Mouse (Mus musculus) activated CD4-positive, CD25-positive, alpha-beta regulatory T cell, adult 4 months (primary cell): Measurements from ENCODE around the gene Esrra. TPM values are rescaled to one million over a fixed set of nuclear protein-coding genes. Genes with fewer than 3 reads are reported as not detected.
A peak's percentile ranks its signal among the peaks of the same experiment; 100 is the strongest.
"Not testable (repeated sequence)": the region's sequence is repeated elsewhere in the genome, so short reads cannot be mapped to it uniquely, and the experiment has no call there.

Source experiments
- ATAC-seq: one replicate; pipeline ENCODE4 v1.8.0; 2017
- polyA plus RNA-seq, 2 experiments: library from polyadenylated mRNA; unstranded; fragments of 100-300 nt; shearing (Covaris generic); gene quantifications; one replicate each; pipeline ENCODE4 v1.2.1; 2017

Esrra gene
- polyA plus RNA-seq, 2 experiments from 2014 or later, result 3.1 to 3.8 TPM

DNA sequence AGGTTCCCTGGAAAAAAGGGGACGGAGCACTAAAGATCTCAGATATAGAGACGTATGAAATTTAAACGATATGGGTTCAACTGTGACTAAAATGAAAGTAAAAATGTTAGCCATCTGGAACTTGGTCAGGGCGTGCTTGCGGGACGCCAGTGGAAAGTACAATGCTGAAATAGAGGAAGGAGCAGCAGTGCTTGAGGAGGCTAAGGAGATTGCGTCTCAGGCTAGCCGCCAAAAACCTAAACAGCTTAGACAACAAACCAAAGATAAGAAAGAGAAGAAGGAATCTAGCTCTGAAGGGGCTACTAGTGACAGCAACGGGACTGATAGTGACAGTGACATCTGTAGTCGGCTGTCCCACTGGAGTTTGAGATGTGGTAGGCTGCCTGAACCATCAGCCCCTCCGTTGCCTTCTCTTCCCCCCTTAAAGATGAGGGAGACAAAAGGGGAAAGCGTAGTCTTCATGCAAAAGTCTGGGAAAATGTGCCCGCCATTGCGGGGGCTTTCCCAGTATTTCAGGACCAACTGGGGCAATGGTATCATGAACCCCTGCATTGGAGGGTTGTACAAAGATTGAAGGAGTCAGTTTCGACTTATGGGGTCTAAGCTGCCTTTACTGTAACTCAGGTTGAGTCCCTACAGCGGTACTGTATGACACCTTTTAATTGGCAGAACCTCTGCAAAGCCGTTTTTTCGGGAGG is 25.9 kb downstream of the Esrra start:
- not testable (repeated sequence) for ATAC-seq

GRCm38 (mm10) chr19:6893731-6894451 is 27.7 kb downstream of the Esrra start:
- ATAC-seq, result no peak

DNA sequence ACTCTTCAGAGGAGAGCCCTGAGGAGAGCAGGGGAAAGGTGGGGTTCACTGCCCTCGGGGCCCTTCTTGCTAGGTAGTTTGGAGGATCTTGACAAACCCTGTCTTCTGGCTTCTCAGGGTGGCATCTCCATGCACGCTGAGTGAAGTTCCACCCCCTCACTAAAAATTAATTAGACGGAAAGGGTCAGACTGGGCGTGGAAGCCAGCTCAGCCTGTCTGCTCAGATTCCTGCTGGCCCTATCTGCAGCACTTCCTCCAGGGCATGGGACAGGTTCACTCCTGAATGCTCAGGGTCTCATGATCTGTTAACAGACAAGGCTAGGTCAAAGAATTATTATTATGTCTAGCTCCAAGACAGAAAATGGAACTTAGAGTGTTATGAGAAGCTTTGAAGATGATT is 29.1 kb downstream of the Esrra start:
- ATAC-seq, result no peak

GRCm38 (mm10) chr19:6877965-6878364 is 43.6 kb downstream of the Esrra start:
- ATAC-seq, result no peak

- ATAC-seq, result no peak
Measured at GRCm38 (mm10) chr19:6876799-6877198, 44.8 kb downstream of the Esrra start.

GRCm38 (mm10) chr19:6875834-6876233 is 45.8 kb downstream of the Esrra start:
- ATAC-seq, result no peak

- ATAC-seq, result no peak
Measured at GRCm38 (mm10) chr19:6874257-6874656, 47.4 kb downstream of the Esrra start.

DNA sequence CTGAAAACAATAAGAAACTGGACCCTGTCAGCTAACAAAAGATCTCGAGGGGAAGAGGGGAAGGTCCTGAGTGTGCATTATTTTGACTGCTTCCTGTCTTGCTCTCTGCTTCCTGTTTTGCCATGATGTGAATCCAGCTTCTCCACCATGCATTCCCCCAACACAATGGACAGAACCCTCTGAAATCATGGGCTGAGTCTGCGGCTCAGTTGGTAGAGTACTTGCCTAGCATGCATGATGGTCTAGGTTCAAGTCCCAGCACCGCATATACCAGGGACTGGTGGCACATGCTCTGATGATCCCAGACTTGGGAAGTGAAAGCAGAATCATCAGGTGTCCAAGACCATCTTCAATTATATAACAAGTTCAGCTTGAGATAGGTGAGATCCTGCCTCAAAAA is 48.9 kb downstream of the Esrra start:
- ATAC-seq, result no peak

GRCm38 (mm10) chr19:6871574-6872271 is 49.9 kb downstream of the Esrra start:
- peak; percentile 33 for ATAC-seq

DNA sequence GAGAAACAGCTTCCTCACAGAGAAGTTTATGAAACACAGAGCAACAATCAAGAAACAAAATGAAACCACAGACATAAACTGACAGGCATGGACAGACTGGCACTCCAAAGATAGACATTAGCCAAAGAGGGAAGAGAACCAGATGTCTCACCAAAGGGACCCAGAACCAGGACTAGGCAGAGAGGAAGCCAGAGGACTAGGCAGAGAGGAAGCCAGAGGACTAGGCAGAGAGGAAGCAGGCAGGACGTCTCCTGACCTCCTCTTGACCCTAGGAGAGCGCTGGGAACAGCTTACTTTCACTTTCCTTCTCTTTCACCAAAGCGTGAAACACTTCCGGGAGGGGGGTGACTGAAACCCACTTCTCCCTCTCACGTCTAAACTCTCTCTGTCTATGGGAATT is 52.3 kb downstream of the Esrra start:
- ATAC-seq, result peak; percentile 90

- ATAC-seq, result no peak
Measured at GRCm38 (mm10) chr19:6861451-6861850, 60.2 kb downstream of the Esrra start.

Other genes with a start within 250 kb of the Esrra start
- 1 to 10 TPM; 6.2 to 9.2 TPM for gene Rps6ka4, start 81.2 kb downstream of the Esrra start, polyA plus RNA-seq
- gene Ccdc88b, start 63.6 kb downstream of the Esrra start, polyA plus RNA-seq, result 1 to 10 TPM; 3.8 to 6.5 TPM
- 100 to 1,000 TPM; 183 to 217 TPM for gene Trmt112, start 12.1 kb downstream of the Esrra start, polyA plus RNA-seq
- gene Prdx5, start 11.7 kb downstream of the Esrra start, polyA plus RNA-seq, result 100 to 1,000 TPM; 244 to 253 TPM
- gene Catsperz, start 3.6 kb upstream of the Esrra start, polyA plus RNA-seq, result not detected
- gene Kcnk4, start 12.7 kb upstream of the Esrra start, polyA plus RNA-seq, result not detected
- gene Bad, start 20.0 kb upstream of the Esrra start, polyA plus RNA-seq, result 10 to 100 TPM; 42.6 to 60.5 TPM
- 10 to 100 TPM in 1 of 2 experiments, 1 to 10 TPM in 1; 9.8 to 11.5 TPM for gene Gpr137, start 20.7 kb upstream of the Esrra start, polyA plus RNA-seq
- 10 to 100 TPM; 14.2 to 26.1 TPM for gene Ppp1r14b, start 53.2 kb upstream of the Esrra start, polyA plus RNA-seq
- 1 to 10 TPM; 3.2 to 5.1 TPM for gene Plcb3, start 54.7 kb upstream of the Esrra start, polyA plus RNA-seq
- 10 to 100 TPM; 54.3 to 76.4 TPM for gene Fkbp2, start 58.7 kb upstream of the Esrra start, polyA plus RNA-seq
- 1 to 10 TPM; 2.5 to 2.6 TPM for gene Vegfb, start 65.8 kb upstream of the Esrra start, polyA plus RNA-seq
- 10 to 100 TPM; 44.8 to 46.0 TPM for gene Dnajc4, start 70.8 kb upstream of the Esrra start, polyA plus RNA-seq
- gene Nudt22, start 74.3 kb upstream of the Esrra start, polyA plus RNA-seq, result 10 to 100 TPM; 29.8 to 33.4 TPM
- 1 to 10 TPM; 4.5 to 7.3 TPM for gene Trpt1, start 74.3 kb upstream of the Esrra start, polyA plus RNA-seq
- gene Fermt3, start 97.7 kb upstream of the Esrra start, polyA plus RNA-seq, result 100 to 1,000 TPM; 208 to 288 TPM
- gene Stip1, start 118.2 kb upstream of the Esrra start, polyA plus RNA-seq, result 100 to 1,000 TPM; 105 to 165 TPM
- gene Macrod1, start 135.0 kb upstream of the Esrra start, polyA plus RNA-seq, result 1 to 10 TPM in 1 of 2 experiments, under 1 TPM in 1; 0.82 to 2.6 TPM
- gene Flrt1, start 183.9 kb upstream of the Esrra start, polyA plus RNA-seq, result not detected